Mouse (Mus musculus) embryo, embryonic 10 days (tissue): Measurements from ENCODE around the gene Rtn3.
A peak's percentile ranks its signal among the peaks of the same experiment; 100 is the strongest.

ENCODE experiments used
- DNase-seq: peaks from one replicate; pipeline ENCODE4 v3.0.0-alpha.2; 2015; ENCODE audit warnings: low spot score

The Rtn3 gene

GRCm38 (mm10) chr19:7487680-7488079 is 4.6 kb upstream of the Rtn3 start:
- no peak for DNase-seq

GRCm38 (mm10) chr19:7484076-7484475 is 995 bp upstream of the Rtn3 start:
- peak; percentile 14 for DNase-seq

- peak; percentile 71 for DNase-seq
Observed at GRCm38 (mm10) chr19:7483512-7483882, 416 bp upstream of the Rtn3 start.

- no peak for DNase-seq
Observed at GRCm38 (mm10) chr19:7482266-7482598, 849 bp downstream of the Rtn3 start.

- DNase-seq = peak; percentile 54
Observed at GRCm38 (mm10) chr19:7481541-7482265, 1.4 kb downstream of the Rtn3 start.

GRCm38 (mm10) chr19:7479751-7480248 is 3.3 kb downstream of the Rtn3 start:
- DNase-seq = no peak

- no peak for DNase-seq
Observed at GRCm38 (mm10) chr19:7470643-7471042, 12.4 kb downstream of the Rtn3 start.

GRCm38 (mm10) chr19:7467915-7468314 is 15.2 kb downstream of the Rtn3 start:
- DNase-seq = no peak

GRCm38 (mm10) chr19:7459370-7459769 is 23.7 kb downstream of the Rtn3 start:
- no peak for DNase-seq

GRCm38 (mm10) chr19:7458901-7459300 is 24.2 kb downstream of the Rtn3 start:
- no peak for DNase-seq

GRCm38 (mm10) chr19:7456803-7457202 is 26.3 kb downstream of the Rtn3 start:
- DNase-seq = no peak

- DNase-seq = no peak
Observed at GRCm38 (mm10) chr19:7445596-7445995, 37.5 kb downstream of the Rtn3 start.

- no peak for DNase-seq
Observed at GRCm38 (mm10) chr19:7445105-7445504, 38.0 kb downstream of the Rtn3 start.

GRCm38 (mm10) chr19:7441493-7441892 is 41.6 kb downstream of the Rtn3 start:
- peak; percentile 69 for DNase-seq

GRCm38 (mm10) chr19:7438295-7438694 is 44.8 kb downstream of the Rtn3 start:
- DNase-seq = no peak

- peak; percentile 80 for DNase-seq
Observed at GRCm38 (mm10) chr19:7436061-7436970, 46.8 kb downstream of the Rtn3 start.

- no peak for DNase-seq
Observed at GRCm38 (mm10) chr19:7434887-7435286, 48.2 kb downstream of the Rtn3 start.

GRCm38 (mm10) chr19:7425398-7425775 is 57.7 kb downstream of the Rtn3 start:
- DNase-seq = no peak

- no peak for DNase-seq
Observed at GRCm38 (mm10) chr19:7424590-7425397, 58.3 kb downstream of the Rtn3 start.

GRCm38 (mm10) chr19:7424131-7424530 is 59.0 kb downstream of the Rtn3 start:
- no peak for DNase-seq

- no peak for DNase-seq
Observed at GRCm38 (mm10) chr19:7423656-7424030, 59.4 kb downstream of the Rtn3 start.

GRCm38 (mm10) chr19:7423028-7423655 is 59.9 kb downstream of the Rtn3 start:
- DNase-seq = peak; percentile 49
